Mouse (Mus musculus) brain, adult 2 months (tissue): ENCODE data around the gene Cdc42ep4.
A peak's percentile ranks its signal among the peaks of the same experiment; 100 is the strongest.

Source experiments
- DNase-seq: peaks from one replicate; pipeline ENCODE4 v3.0.0; 2011; ENCODE audit warnings: low read depth, low spot score

Gene Cdc42ep4

GRCm38 (mm10) chr11:113777878-113778464 is 26.3 kb upstream of the Cdc42ep4 start:
- no peak for DNase-seq

- DNase-seq, result peak; percentile 18
These were observed 25.3 kb upstream of the Cdc42ep4 start for GRCm38 (mm10) chr11:113776851-113777511.

- peak; percentile 39 for DNase-seq
These were observed 23.1 kb upstream of the Cdc42ep4 start for GRCm38 (mm10) chr11:113774773-113775172.

GRCm38 (mm10) chr11:113773191-113773590 is 21.5 kb upstream of the Cdc42ep4 start:
- no peak for DNase-seq

- DNase-seq, result no peak
These were observed 19.5 kb upstream of the Cdc42ep4 start for GRCm38 (mm10) chr11:113771187-113771586.

GRCm38 (mm10) chr11:113768356-113768755 is 16.7 kb upstream of the Cdc42ep4 start:
- DNase-seq, result peak; percentile 24

- DNase-seq, result no peak
These were observed 15.6 kb upstream of the Cdc42ep4 start for GRCm38 (mm10) chr11:113767285-113767684.

GRCm38 (mm10) chr11:113766284-113766985 is 14.8 kb upstream of the Cdc42ep4 start:
- no peak for DNase-seq

GRCm38 (mm10) chr11:113764132-113764849 is 12.6 kb upstream of the Cdc42ep4 start:
- no peak for DNase-seq

GRCm38 (mm10) chr11:113763449-113763848 is 11.8 kb upstream of the Cdc42ep4 start:
- DNase-seq, result no peak

GRCm38 (mm10) chr11:113762136-113762797 is 10.6 kb upstream of the Cdc42ep4 start:
- no peak for DNase-seq

GRCm38 (mm10) chr11:113761646-113762045 is 10.0 kb upstream of the Cdc42ep4 start:
- DNase-seq, result no peak

GRCm38 (mm10) chr11:113760476-113760875 is 8.8 kb upstream of the Cdc42ep4 start:
- DNase-seq, result no peak

GRCm38 (mm10) chr11:113758851-113759250 is 7.2 kb upstream of the Cdc42ep4 start:
- DNase-seq, result no peak

GRCm38 (mm10) chr11:113756578-113756977 is 4.9 kb upstream of the Cdc42ep4 start:
- DNase-seq, result no peak

GRCm38 (mm10) chr11:113755878-113756277 is 4.2 kb upstream of the Cdc42ep4 start:
- no peak for DNase-seq

GRCm38 (mm10) chr11:113754845-113755244 is 3.2 kb upstream of the Cdc42ep4 start:
- no peak for DNase-seq

- DNase-seq, result no peak
These were observed 1.2 kb upstream of the Cdc42ep4 start for GRCm38 (mm10) chr11:113752685-113753430.

- no peak for DNase-seq
These were observed 529 bp upstream of the Cdc42ep4 start for GRCm38 (mm10) chr11:113752158-113752661.

- DNase-seq, result peak; percentile 44
These were observed 854 bp downstream of the Cdc42ep4 start for GRCm38 (mm10) chr11:113750571-113751483.
